Mouse (Mus musculus) MEL (cell line): ENCODE results near the gene Mrpl14.

Source experiments
- ELF1 ChIP-seq: IDR thresholded peaks from 2 replicates; pipeline ENCODE4 v1.6.1; 2014; ENCODE audit warnings: low read depth, mild to moderate bottlenecking, inconsistent platforms, low read length, improper control_type of control experiment, moderate library complexity
- EP300 ChIP-seq, 2 experiments: IDR thresholded peaks; 2 replicates each; pipeline ENCODE4 v1.6.1; 2011; ENCODE audit warnings: improper control_type of control experiment in 2 of 2, low read length in 2 of 2, low read depth in 1 of 2, mild to moderate bottlenecking in 1 of 2
- ETS1 ChIP-seq: IDR thresholded peaks from 2 replicates; pipeline ENCODE4 v1.6.1; 2012; ENCODE audit warnings: low read depth, mild to moderate bottlenecking, inconsistent platforms, low read length, improper control_type of control experiment, moderate library complexity
- MAZ ChIP-seq: IDR thresholded peaks from 2 replicates; pipeline ENCODE4 v1.6.1; 2012; ENCODE audit warnings: low read depth, mild to moderate bottlenecking, inconsistent platforms, low read length, improper control_type of control experiment
- MEF2A ChIP-seq: IDR thresholded peaks from 2 replicates; pipeline ENCODE4 v1.6.1; 2014; ENCODE audit warnings: low read depth, mild to moderate bottlenecking, inconsistent platforms, low read length, improper control_type of control experiment; ENCODE audit not compliant: poor library complexity, insufficient replicate concordance, severe bottlenecking; ENCODE audit errors: extremely low read depth
- NRF1 ChIP-seq: IDR thresholded peaks from 2 replicates; pipeline ENCODE4 v1.6.1; 2014; ENCODE audit warnings: low read depth, mild to moderate bottlenecking, inconsistent platforms, low read length, improper control_type of control experiment, moderate library complexity; ENCODE audit not compliant: poor library complexity, insufficient read depth, severe bottlenecking
- USF1 ChIP-seq: IDR thresholded peaks from 2 replicates; pipeline ENCODE4 v1.6.1; 2014; ENCODE audit warnings: low read depth, mild to moderate bottlenecking, inconsistent platforms, low read length, improper control_type of control experiment, moderate library complexity
- ZKSCAN1 ChIP-seq: IDR thresholded peaks from 2 replicates; pipeline ENCODE4 v1.6.1; 2012; ENCODE audit warnings: low read depth, mild to moderate bottlenecking, inconsistent platforms, low read length, improper control_type of control experiment, moderate library complexity

- TF ChIP-seq USF1 (peak; percentile 45; the same call in 1 of the 2 replicates), ELF1 (no peak), ETS1 (peak; percentile 51; the same call in 1 of the 2 replicates), ZKSCAN1 (no peak), MAZ (no peak), MEF2A (no peak), EP300 (IDR thresholded peaks at IDR 0.05; ENCODE audit: low read depth in 1 of 2, low read length in 2 of 2) (no peak), NRF1 (no peak)
These were observed 43.3 kb downstream of the Mrpl14 start for GRCm38 (mm10) chr17:45729387-45729786.
